Mouse (Mus musculus) hematopoietic stem cell, adult 5-6 weeks (primary cell): ENCODE measurements around the gene Slc18a3. TPM values are rescaled to one million over a fixed set of nuclear protein-coding genes. Genes with fewer than 3 reads are reported as not detected.

Experiments used
- ATAC-seq, 2 experiments: fragments of 125-278 bp in 1 of 2; replicated peaks in 1 of 2; 2 replicates each; pipeline ENCODE4 v1.8.0; 2016 to 2017; ENCODE audit warnings: inconsistent platforms in 2 of 2, mild to moderate bottlenecking in 2 of 2, moderate number of reproducible peaks in 2 of 2, low read depth in 1 of 2, moderate TSS enrichment in 1 of 2; ENCODE audit not compliant: low FRiP score in 2 of 2, poor library complexity in 2 of 2, severe bottlenecking in 2 of 2, insufficient read depth in 1 of 2, low TSS enrichment in 1 of 2
- total RNA-seq: library from RNA; stranded (forward); fragments of 172-1452, 232-1000 nt; gene quantifications from 2 replicates; pipeline ENCODE4 v1.2.3, GENCODE M21; 2017

The Slc18a3 gene
- total RNA-seq: not detected in 2 replicates

DNA sequence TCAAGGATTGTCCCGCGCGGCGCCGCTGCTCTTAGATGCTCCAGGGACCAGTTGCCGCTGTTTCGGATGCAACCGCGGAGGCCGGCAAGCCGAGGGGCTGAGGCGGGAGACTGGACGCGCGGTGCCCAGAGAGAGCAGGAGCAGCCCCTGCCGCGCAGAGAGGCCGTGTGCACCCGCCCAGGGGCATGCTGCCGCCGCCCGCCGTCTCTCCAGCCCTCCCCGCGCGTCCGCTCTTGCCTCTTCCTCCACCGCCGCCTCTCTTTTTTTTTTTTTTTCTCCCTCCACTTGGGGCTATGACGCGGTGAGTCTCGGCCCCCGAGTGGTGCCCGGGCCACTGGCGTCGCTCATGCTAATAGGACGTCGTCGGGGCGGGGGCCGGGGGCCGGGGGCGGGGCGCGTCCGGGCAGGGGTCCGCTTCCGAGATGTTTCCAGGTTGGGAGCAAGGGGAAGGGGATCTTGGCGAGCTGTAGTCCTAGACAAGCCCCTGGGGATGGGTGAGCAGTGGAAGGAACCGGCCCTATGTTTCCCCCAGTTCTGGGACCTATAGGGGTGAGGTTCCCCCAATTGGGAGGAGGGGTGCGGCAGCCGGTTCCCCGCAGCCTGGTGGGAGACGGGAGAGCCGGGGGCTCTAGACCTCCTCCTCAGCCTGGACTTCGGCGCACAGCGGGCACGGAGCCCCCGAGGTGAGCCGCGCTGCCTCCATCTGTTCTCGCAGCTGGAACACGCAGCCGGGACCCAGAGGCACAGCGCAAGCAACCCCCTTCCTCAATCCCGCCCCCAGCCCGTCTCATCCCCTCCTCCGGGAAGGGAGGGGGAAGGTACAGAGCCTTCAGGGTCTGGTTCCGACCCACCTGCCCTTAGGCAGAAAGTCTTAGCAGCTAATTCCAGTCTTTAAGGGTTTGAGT is at the start of gene Slc18a3:
TSS of gene Slc18a3 (minus strand) at position 250 of the 905 bp plus-strand sequence.
- peak in 1 of 2 experiments; percentile 33; a peak in 1 of 4 replicates for ATAC-seq

DNA sequence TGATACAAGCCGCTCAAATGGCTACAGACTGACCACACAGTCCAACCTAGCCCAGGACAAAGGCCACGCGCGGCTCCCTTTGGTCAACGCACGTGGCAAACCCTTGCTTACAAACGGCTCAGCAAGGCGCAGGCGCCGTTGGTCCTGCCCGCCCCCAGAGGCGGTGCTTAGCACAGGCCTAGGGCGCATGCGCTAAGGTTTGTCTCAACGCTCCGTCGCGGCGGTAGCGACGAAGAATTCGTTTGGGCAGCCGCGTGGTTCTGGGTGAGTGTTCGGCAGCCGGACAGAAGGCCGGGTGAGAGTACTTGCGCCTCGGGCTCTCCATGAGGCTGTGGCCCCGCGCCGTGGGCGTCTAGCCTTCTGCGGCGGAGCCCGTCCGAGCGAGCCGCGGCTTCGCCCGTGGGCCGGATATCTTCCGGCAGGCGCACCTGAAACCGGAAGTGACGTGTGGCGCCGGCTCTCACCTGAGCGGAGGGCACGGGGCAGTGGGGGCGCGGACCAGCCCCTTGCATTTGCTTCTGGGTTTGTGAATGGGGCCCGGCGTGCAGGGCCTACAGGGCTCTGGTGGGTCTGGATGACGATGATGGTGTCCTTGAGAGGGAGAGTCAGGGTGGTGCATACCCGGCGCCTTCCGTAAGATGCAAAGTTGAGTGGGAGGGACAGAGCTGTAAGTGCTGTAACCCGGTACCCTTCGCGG is 48.8 kb upstream of the Slc18a3 start, which contains the start of gene Ercc6:
TSS of gene Ercc6 (plus strand) at position 186 of the 697 bp plus-strand sequence.
- ATAC-seq: peak; percentile 70 to 76

DNA sequence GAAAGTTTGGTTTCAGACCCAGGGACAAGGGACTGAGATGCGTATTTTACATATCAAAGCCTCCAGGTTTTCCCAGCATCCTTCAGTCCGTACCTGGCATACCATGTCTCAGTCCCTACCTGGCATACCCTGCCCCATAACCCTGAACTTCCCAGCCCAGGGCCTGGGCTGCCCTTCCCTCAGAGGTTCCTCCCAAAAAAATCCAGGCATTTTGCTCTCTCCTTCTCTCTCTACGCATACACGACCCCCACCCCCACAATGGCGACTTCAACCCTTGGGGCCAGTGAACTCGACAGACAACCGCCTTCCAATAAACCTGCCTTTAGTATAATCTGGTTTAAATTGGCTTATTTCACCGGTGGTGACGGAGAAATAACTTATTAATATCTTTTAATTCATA is 48.3 kb upstream of the Slc18a3 start:
- no peak for ATAC-seq

DNA sequence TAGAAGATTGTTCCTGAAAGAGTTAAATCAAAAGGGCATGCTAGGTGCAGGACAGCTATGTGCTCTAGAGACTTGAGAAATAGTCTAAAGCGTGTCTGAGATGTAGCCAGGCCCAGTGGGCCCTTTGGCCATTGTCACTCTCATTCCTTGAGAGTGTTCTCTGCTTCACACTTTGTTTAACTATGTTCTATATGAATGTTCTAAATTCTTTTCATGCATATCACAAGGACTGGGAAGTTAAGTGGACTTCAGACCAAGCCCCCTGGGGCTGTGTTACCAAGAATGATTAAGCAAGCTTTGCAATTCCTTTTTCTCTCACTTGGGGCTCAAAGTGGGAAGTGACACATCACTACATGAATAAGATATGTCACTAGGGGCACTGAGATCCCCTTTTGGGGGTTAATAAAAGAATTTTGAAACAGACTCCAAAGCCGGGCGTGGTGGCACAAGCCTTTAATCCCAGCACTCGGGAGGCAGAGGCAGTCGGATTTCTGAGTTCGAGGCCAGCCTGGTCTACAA is 44.9 kb upstream of the Slc18a3 start:
- no peak for ATAC-seq

DNA sequence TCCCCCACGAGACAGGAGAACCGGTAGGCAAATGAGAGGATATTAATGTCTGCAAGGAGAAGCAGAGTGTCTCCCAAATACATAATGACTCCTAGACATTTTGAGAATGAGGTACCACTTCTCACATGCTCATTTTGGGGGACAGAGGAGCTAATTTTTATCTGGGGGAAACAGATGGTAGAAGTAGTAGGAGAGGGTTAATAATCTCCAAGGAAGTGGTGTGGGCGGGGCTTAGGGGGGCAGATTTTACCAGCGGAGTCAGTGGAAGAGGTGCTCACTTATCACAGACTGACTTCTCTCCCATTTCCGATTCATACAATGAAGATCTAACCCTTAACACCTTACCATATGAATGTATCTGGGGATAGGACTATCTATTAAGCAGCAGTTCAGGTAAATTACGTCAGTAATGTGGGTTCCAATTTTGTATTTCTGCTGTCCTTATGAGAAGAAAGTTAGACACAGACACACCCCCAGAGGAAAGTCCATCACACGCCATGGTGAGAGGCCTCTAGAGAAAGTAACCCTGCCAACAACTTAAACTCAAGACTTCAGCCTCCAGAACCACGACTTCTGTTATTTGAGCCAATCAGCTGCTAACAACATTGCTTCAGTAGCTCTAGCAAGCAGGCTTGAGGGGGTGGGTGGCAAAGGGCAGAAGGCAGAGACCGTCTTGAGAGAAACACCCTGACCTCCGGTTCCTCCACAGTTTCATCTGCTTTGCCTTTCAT is 43.6 kb upstream of the Slc18a3 start:
- no peak; a peak in 1 of 4 replicates for ATAC-seq

DNA sequence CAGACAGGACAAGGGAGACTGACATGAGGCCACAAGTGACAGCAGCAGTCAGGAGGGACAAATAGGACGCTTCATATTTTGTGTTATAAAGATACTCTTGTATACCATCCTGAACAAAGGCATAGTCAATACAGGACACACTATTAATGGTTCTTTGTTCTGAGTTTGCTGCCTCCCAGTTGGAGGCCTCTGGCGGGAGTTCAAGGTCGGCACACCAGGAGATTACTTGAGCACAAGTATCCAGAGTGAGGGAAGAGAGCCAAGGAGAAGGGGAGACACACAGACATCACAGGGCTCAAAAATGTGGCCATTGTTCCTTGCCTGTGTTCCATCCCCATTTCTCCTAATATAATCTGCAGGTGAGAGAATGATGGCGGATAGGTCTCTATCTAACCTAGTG is 42.6 kb upstream of the Slc18a3 start:
- no peak for ATAC-seq

DNA sequence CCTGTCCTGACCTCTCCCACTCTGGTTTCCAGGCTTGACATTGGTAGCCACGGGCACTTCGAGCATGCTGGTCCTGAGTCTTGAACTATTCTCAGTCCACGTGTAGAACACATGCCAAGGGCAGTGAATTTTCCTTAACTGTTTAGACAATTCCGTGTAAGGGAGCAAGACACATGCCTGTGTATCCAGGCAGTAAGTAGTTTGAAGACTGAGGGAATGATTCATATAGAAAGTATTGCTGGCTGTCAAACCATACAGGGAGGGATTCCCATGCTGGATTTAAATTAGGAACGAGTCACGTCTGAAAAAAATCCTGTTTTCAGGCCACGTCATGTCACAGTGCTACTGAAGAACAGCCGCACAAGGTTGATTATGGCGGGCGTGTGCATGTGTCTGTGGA is 41.7 kb upstream of the Slc18a3 start:
- no peak for ATAC-seq

DNA sequence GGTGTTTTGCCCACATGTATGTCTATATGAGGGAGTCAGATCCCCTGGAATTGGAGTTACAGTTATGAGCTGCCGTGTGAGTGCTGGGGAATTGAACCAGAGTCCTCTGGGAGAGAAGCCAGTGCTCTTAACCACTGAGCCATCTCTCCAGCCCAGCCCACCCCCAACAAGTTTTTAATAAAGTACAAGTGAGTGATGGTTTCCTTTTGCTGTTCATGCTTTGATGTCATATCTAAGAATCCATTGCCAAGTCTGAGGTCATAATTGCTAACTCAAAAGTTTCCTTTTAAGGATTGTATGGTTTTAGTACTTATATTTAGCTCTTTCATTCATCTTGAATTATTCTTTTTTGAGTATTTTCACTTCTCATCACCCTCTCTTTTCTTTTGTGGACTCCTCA is 39.2 kb upstream of the Slc18a3 start:
- no peak for ATAC-seq

DNA sequence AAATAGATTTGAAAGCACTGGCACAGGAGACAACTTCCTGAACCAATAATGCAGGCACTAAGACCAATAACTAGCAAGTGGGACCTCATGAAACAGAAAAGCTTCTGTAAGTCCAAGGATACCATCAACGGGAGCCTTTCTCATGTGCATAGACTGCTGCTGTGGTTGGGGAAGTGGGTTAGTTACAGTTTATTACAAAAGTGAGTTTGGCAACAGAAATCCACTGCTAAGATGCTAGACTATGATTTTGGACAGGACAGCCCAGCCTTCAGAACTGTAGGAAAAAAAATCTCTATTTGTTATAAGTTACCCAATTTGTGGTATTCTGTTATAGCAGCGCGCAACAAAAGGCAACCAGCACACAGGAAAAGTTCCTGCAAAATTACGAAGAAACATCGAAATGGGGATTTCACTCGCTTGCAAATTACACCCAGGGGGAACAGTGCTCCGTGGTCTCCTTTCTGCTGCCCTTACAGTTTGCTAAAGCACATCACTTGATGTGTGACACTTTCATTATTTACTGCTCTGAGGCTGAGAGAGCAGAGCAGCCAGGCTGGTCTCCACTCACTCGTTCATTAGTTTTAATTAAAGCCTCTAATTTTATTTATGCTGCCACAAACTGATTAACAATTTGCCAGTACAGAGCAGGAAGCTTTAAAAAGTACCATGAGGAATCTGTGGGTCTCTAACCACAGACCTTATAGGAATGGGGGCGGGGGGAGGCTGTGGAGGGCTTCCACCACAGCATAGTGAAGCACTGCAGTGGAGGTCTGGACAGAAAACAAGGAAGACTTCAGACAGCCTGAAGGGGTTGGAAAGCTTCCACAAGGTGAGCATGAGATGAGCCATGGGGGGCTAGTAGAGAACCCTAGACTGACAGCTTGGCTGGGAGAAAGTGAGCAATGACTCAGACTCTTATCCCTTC is 38.4 kb upstream of the Slc18a3 start:
- ATAC-seq: peak; percentile 21 to 32; a peak in 1 of 4 replicates

DNA sequence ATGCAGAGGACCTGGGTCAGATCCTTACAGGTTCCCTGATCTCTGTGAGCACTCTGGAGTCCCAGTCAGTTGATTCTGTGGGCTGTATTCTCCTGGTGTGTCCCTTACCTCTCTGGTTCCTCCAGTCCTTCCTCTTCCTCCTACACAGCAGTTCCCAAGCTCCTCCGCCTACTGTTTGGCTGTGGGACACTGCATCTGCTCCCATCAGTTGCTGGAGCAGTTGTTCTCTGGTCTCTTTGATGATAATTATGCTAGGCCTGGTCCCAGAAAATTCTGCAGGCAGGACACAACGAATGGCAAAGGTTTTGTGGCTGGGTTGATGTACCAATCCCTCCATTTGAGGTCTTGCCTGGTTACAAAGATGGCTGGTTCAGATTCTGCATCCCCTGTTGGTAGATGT is 36.7 kb upstream of the Slc18a3 start:
- no peak for ATAC-seq

DNA sequence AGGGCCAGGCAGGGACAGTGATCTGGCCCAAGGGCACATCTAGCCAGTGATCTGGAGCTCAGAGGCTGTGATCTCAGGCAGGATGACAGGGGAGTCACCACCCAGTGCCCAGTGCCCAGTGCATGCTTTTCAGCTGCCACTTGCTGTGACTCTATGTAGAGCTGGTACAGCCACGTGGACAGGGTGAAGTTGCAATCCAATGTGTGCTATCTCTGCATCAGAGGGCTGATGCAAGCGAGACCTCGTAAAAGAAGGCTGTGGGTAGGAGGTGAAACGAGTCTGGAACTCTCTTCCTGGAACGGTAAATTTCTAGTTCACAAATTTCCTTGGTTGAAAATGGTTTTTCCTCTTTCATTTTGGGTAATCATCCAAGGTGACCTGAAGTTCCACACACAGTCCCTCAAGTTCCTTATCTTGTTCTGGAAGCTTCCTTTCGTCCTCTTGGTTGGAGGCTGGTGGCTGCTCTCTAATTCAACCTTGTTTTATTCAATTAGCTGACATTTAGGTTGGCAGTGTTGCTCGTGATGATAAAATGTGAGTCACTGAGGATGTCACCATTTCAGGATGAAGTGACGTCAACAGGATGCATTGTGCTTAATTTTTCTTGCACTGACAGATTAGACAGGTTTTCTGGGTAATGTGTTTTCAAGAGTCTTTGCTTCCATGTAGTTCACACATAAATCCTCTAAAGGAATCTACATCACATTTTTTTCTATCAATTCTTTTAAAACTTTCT is 31.6 kb upstream of the Slc18a3 start:
- ATAC-seq: no peak

DNA sequence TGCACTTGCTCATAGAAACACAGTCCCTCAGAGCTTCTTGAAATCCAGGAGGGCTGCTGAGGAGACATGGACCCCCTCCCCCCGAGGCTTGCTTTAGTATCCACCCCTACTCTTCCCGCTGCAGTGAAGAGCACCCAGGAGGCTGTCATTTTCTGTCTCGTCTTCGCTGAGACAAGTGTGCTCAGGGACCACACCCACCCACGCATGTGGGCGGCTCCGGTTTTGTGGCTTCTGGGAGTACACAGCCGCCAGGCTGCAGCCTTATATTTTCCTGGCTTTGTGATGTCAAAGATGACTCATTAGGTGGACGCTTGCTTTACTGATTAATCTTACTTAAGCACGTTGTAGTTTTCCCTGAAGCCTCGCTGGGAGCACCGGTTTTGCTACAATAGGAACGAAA is 27.9 kb upstream of the Slc18a3 start:
- peak in 1 of 2 experiments; percentile 21; a peak in 1 of 4 replicates for ATAC-seq

DNA sequence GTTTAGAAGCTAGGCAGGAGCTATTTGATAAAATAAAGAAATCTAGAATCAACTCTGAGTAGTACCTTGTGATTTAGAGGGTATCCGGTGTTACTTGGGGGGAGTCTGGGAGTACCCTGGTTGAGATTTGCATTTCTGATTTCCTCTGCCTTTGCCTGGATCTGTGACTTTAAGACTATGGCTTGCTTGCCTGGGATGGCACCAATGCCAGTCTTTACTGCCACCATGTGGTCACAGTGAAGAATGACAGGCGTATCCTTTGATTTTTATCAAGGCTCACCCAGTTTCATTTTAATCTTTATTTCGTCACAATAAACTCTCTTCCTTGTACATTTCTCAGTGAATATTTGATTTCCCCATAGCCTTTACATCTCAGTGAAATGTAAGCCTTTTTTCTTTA is 17.4 kb upstream of the Slc18a3 start:
- peak; percentile 46 to 74; a peak in 2 of 4 replicates for ATAC-seq

DNA sequence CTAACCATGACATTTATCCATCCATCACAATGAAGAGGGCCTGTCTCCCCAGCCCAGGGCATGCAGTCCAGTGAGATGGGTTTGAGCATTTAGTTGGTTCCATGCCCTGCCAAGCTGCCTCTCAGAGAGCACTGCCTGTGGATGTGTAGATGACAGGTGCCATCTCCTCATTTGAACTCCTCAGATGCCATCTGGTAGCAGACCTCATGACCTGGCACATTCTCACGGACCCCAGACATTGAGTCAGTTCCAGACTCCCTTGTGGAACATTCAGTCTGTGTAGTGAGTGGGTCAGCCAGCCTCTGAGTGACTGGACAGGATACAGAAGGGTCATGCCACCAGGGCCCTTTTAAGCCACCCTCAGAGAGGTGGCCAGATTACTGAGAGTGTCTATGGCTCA is 12.9 kb upstream of the Slc18a3 start:
- no peak for ATAC-seq

DNA sequence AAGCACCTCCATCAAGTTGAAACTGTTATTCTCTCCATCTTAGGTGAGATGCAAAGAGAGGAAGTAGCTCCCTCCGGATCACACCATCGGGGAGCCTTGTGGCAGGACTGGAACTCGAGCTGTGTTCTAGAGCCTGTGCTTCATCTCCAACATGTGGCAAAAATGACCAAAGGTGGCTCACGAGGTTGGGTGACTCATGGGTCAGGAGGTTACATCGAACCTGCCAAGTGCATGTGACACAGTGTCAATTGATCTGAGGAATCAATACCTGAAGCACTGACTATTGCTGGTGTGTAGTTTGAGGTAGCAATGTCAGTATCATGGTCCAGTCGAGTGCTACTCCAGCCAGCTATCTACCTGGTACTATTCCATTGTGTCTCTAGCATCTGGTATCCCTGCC is 11.9 kb upstream of the Slc18a3 start:
- ATAC-seq: no peak

DNA sequence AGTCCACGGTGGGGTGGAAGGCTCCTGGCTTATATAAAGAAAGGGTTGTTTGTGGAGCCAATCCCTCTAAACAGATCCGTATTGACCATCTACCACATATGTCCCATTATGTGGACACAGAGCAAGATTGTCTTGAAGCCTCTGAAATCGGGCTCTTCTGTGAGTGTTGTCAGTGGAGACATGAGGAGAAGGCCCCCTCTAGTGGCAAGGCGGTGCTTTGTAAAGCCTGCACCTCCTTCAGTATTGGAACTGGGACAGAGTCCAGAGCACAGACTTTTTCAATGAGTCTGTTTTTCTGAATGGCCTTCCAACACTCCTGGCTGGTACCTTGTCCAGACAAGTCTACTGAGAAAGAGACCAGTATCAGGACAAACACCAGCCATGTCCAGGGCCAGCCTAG is 8.3 kb upstream of the Slc18a3 start:
- ATAC-seq: peak; percentile 72 to 76; a peak in 3 of 4 replicates
